ENCODE assay signal across 21 mouse cellular contexts in the genomic region with DNA sequence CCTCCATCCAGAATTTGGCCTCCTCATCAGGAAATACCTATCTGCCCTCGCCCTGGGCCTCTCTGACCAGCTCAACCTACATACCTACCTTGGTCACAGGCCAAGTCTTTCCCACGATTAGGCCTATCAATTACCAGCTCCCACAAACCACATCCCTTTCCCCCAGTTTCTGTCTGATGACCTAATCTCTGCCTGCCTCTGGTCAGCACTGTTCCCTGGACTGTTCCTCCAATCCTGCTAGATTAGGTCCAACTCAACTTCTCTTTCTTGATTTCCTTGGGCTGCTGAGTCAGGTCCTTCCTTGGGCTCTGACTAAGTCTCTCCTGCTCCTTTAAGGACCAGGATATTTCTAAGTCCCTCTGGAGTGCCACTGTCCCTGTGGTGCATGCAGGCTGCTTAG. TPM values are rescaled to one million over a fixed set of nuclear protein-coding genes. Genes with fewer than 3 reads are reported as not detected.
DNase-seq lines count a peak whose midpoint lies in the region; ATAC-seq and TF ChIP-seq lines count a peak whose summit lies in the region.
"Had no signal": no experiment of that assay in that cellular context is flagged by ENCODE, and none has a peak within 500 bp of the region (broad histone marks: within the 10 kb centered on the region; RNA-seq: fewer than 3 reads in every experiment).

No protein-coding gene starts in this region.

- H3K4me2 ChIP-seq in stomach, postnatal 0 days (replicated peaks; ENCODE audit: low read depth): no peak overlapping the region
- no peak overlapping the region for H3K4me2 ChIP-seq in forebrain, embryonic 11.5 days (ENCODE audit: low read depth, low read length, severe bottlenecking)
- H3K4me2 ChIP-seq: heart, embryonic 11.5 days; hindbrain, embryonic 12.5 days had no signal

- no peak for TF ChIP-seq EP300 in stomach, postnatal 0 days (optimal IDR thresholded peaks at IDR 0.05)

- no peaks in the 10 kb centered on the region for H3K27me3 ChIP-seq in stomach, postnatal 0 days (ENCODE audit: control insufficient read depth, insufficient read depth, low read length)
- H3K27me3 ChIP-seq in forebrain, embryonic 11.5 days (ENCODE audit: control insufficient read depth, insufficient read depth, low read length): no peaks in the 10 kb centered on the region
- H3K27me3 ChIP-seq: hindbrain, embryonic 12.5 days had no signal

- peak; percentile 31 for DNase-seq in lung, postnatal 36 days
- no peak for DNase-seq in lung, adult 2 months
- DNase-seq in stomach, postnatal 0 days (ENCODE audit: low spot score): peak; percentile 47
- DNase-seq in forebrain, embryonic 11.5 days (ENCODE audit: low spot score): no peak
- DNase-seq: adrenal gland, adult 8-10 months; adrenal gland, postnatal 25 days; cerebellum, adult 11-12 months; cerebellum, adult 8-10 months; cerebellum, postnatal 10 days; cerebellum, postnatal 36 days; forebrain, postnatal 0 days; gastrocnemius, adult 2 months; gastrocnemius, postnatal 14 days had no signal

- no peak overlapping the region for H3K27ac ChIP-seq in stomach, postnatal 0 days (replicated peaks)
- H3K27ac ChIP-seq in forebrain, embryonic 11.5 days (ENCODE audit: low read depth, low read length): no peak overlapping the region
- H3K27ac ChIP-seq: forebrain, embryonic 10.5 days; gastrocnemius, adult 2 months; hindbrain, embryonic 12.5 days had no signal

- WGBS in lung, adult 2 months: 35% methylated on average over 2 of the region's 2 CpGs
- WGBS in stomach, postnatal 0 days: 52% methylated on average over 2 of the region's 2 CpGs
- 81% methylated on average over 2 of the region's 2 CpGs for WGBS in forebrain, embryonic 11.5 days

- peak; percentile 57 for ATAC-seq in granulocyte monocyte progenitor cell, adult 5-6 weeks (replicated peaks; ENCODE audit: poor library complexity, severe bottlenecking)
- peak; percentile 76 for ATAC-seq in stomach, postnatal 0 days (ENCODE audit: low FRiP score, low TSS enrichment)
- no peak for ATAC-seq in megakaryocyte-erythroid progenitor cell, adult 5-6 weeks (replicated peaks; ENCODE audit: low FRiP score, low TSS enrichment, poor library complexity, severe bottlenecking)
- no peak for ATAC-seq in forebrain, embryonic 11.5 days (replicated peaks; ENCODE audit: low FRiP score)
- ATAC-seq: activated CD4-positive, CD25-positive, alpha-beta regulatory T cell, adult 4 months; forebrain, embryonic 14.5 days; forebrain, postnatal 0 days; hindbrain, embryonic 16.5 days had no signal

- no peak for TF ChIP-seq POLR2A in lung, adult 2 months (IDR thresholded peaks at IDR 0.05; ENCODE audit: borderline replicate concordance, extremely low read depth, low read depth, low read length)

- H3K9me3 ChIP-seq in stomach, postnatal 0 days (ENCODE audit: control insufficient read depth, low read length): no peaks in the 10 kb centered on the region
- no peaks in the 10 kb centered on the region for H3K9me3 ChIP-seq in forebrain, embryonic 11.5 days (ENCODE audit: control insufficient read depth, low read length)
- H3K9me3 ChIP-seq: forebrain, embryonic 10.5 days; hindbrain, embryonic 12.5 days had no signal

- no peaks in the 10 kb centered on the region for H3K36me3 ChIP-seq in stomach, postnatal 0 days (ENCODE audit: control insufficient read depth, insufficient read depth, low read length)
- no peaks in the 10 kb centered on the region for H3K36me3 ChIP-seq in forebrain, embryonic 11.5 days (ENCODE audit: control insufficient read depth, insufficient read depth, low read length)
- H3K36me3 ChIP-seq: forebrain, embryonic 10.5 days; hindbrain, embryonic 12.5 days had no signal

- no peak overlapping the region for H3K4me3 ChIP-seq in lung, adult 2 months (replicated peaks; ENCODE audit: extremely low read depth, low read depth, low read length)
- no peak overlapping the region for H3K4me3 ChIP-seq in stomach, postnatal 0 days (ENCODE audit: low read depth, low read length)
- no peak overlapping the region for H3K4me3 ChIP-seq in forebrain, embryonic 11.5 days (ENCODE audit: low read depth, low read length)
- H3K4me3 ChIP-seq: forebrain, embryonic 10.5 days; gastrocnemius, adult 2 months; hindbrain, embryonic 12.5 days had no signal

- no peaks in the 10 kb centered on the region for H3K4me1 ChIP-seq in lung, adult 2 months (ENCODE audit: control insufficient read depth, insufficient read depth, low read length)
- 0 out of 2 replicates have a peak, but pooled peaks cover 2% of the 10 kb centered on the region for H3K4me1 ChIP-seq in stomach, postnatal 0 days (replicated peaks; ENCODE audit: control insufficient read depth, insufficient read depth)
- no peaks in the 10 kb centered on the region for H3K4me1 ChIP-seq in forebrain, embryonic 11.5 days (replicated peaks; ENCODE audit: control insufficient read depth, insufficient read depth, low read length)
- H3K4me1 ChIP-seq: forebrain, embryonic 10.5 days; hindbrain, embryonic 12.5 days had no signal

- no peak overlapping the region for H3K9ac ChIP-seq in stomach, postnatal 0 days (ENCODE audit: low read length)
- no peak overlapping the region for H3K9ac ChIP-seq in forebrain, embryonic 11.5 days (ENCODE audit: low read length)
- H3K9ac ChIP-seq: forebrain, postnatal 0 days; hindbrain, embryonic 12.5 days had no signal

- TF ChIP-seq CTCF in lung, adult 2 months (IDR thresholded peaks at IDR 0.05; ENCODE audit: insufficient read depth, low read length): no peak
- TF ChIP-seq CTCF in stomach, postnatal 0 days (IDR thresholded peaks at IDR 0.05; ENCODE audit: low read depth): no peak

RNA-seq across cellular contexts. Expression of gene Ctsh, which starts 13.4 kb away (rescaled TPM):
- 95.5 and 151 TPM in 2 replicates for polyA plus RNA-seq in lung, adult 2 months (2012; rRNA removed)
- 131 and 141 TPM in 2 replicates for total RNA-seq in granulocyte monocyte progenitor cell, adult 5-6 weeks (2014; fragmentation: Nextera tagmentation)
- 53.6 and 57.1 TPM in 2 replicates for total RNA-seq in granulocyte monocyte progenitor cell, adult 5-6 weeks (2017)
- 145 and 152 TPM in 2 replicates for polyA plus RNA-seq in stomach, postnatal 0 days (2015; fragmentation: Nextera tagmentation; extraction: Ambion mirVana)
- total RNA-seq in megakaryocyte-erythroid progenitor cell, adult 5-6 weeks (2014; fragmentation: Nextera tagmentation): 0.79 and 3.5 TPM in 2 replicates
- 1.6 and 2.3 TPM in 2 replicates for total RNA-seq in megakaryocyte-erythroid progenitor cell, adult 5-6 weeks (2017)
- 6.1 and 6.6 TPM in 2 replicates for polyA plus RNA-seq in forebrain, embryonic 11.5 days (2014; fragmentation: Nextera tagmentation; extraction: Ambion mirVana)

RNA-seq across cellular contexts. Expression of gene Morf4l1, which starts 47.2 kb away (rescaled TPM):
- 76.6 and 127 TPM in 2 replicates for polyA plus RNA-seq in lung, adult 2 months (2012; rRNA removed)
- total RNA-seq in granulocyte monocyte progenitor cell, adult 5-6 weeks (2014; fragmentation: Nextera tagmentation): 319 and 364 TPM in 2 replicates
- 210 and 242 TPM in 2 replicates for total RNA-seq in granulocyte monocyte progenitor cell, adult 5-6 weeks (2017)
- 225 and 226 TPM in 2 replicates for polyA plus RNA-seq in stomach, postnatal 0 days (2015; fragmentation: Nextera tagmentation; extraction: Ambion mirVana)
- 253 and 288 TPM in 2 replicates for total RNA-seq in megakaryocyte-erythroid progenitor cell, adult 5-6 weeks (2014; fragmentation: Nextera tagmentation)
- total RNA-seq in megakaryocyte-erythroid progenitor cell, adult 5-6 weeks (2017): 217 and 277 TPM in 2 replicates
- polyA plus RNA-seq in forebrain, embryonic 11.5 days (2014; fragmentation: Nextera tagmentation; extraction: Ambion mirVana): 484 and 515 TPM in 2 replicates

Comparison
In these comparisons a context has a peak if more than half of its experiments do, and no peak if none do; other contexts are left out.
1. DNase-seq: peak in lung, postnatal 36 days (single experiment) and stomach, postnatal 0 days (single experiment); none in lung, adult 2 months (single experiment) and forebrain, embryonic 11.5 days (single experiment).
2. ATAC-seq: peak in granulocyte monocyte progenitor cell, adult 5-6 weeks (single experiment) and stomach, postnatal 0 days (single experiment); none in megakaryocyte-erythroid progenitor cell, adult 5-6 weeks (single experiment) and forebrain, embryonic 11.5 days (single experiment).
3. RNA of gene Ctsh, which starts 13.4 kb away (polyA plus RNA-seq): 145 to 152 TPM in stomach, postnatal 0 days and 95.5 to 151 TPM in lung, adult 2 months; 6.1 to 6.6 TPM in forebrain, embryonic 11.5 days; every median in the first group is over 10 times any median in the second.